Mouse (Mus musculus): ENCODE results near the gene Gpr45.
A peak's percentile ranks its signal among the peaks of the same experiment; 100 is the strongest.

Gene Gpr45

GRCm38 (mm10) chr1:43046990-43047389, 94.3 kb downstream of the Gpr45 start:
- no peak for DNase-seq (ENCODE audit: low spot score in 2 of 2)

- peak in 1 of 2 experiments; percentile 59 for DNase-seq (ENCODE audit: low spot score in 2 of 2)
These were observed 95.1 kb downstream of the Gpr45 start for GRCm38 (mm10) chr1:43047811-43048210.

GRCm38 (mm10) chr1:43051903-43052302, 99.2 kb downstream of the Gpr45 start:
- no peak for DNase-seq (ENCODE audit: low spot score in 2 of 2)

- peak; percentile 84 to 86 for DNase-seq (ENCODE audit: low spot score in 2 of 2)
These were observed 113.1 kb downstream of the Gpr45 start for GRCm38 (mm10) chr1:43065615-43066310.

- DNase-seq (ENCODE audit: low spot score in 2 of 2): no peak
These were observed 113.9 kb downstream of the Gpr45 start for GRCm38 (mm10) chr1:43066573-43066972.

GRCm38 (mm10) chr1:43067551-43067950, 114.9 kb downstream of the Gpr45 start:
- DNase-seq (ENCODE audit: low spot score in 2 of 2): no peak

- DNase-seq (ENCODE audit: low spot score in 2 of 2): no peak
These were observed 118.1 kb downstream of the Gpr45 start for GRCm38 (mm10) chr1:43070726-43071125.

GRCm38 (mm10) chr1:43072028-43072427, 119.4 kb downstream of the Gpr45 start:
- DNase-seq (ENCODE audit: low spot score in 2 of 2): no peak

- no peak for DNase-seq (ENCODE audit: low spot score in 2 of 2)
These were observed 119.9 kb downstream of the Gpr45 start for GRCm38 (mm10) chr1:43072561-43072960.

- no peak for DNase-seq (ENCODE audit: low spot score in 2 of 2)
These were observed 122.1 kb downstream of the Gpr45 start for GRCm38 (mm10) chr1:43074791-43075190.

- DNase-seq (ENCODE audit: low spot score in 2 of 2): no peak
These were observed 125.5 kb downstream of the Gpr45 start for GRCm38 (mm10) chr1:43078124-43078523.

- no peak for DNase-seq (ENCODE audit: low spot score in 2 of 2)
These were observed 130.3 kb downstream of the Gpr45 start for GRCm38 (mm10) chr1:43082946-43083345.

Measured in right cerebral cortex, postnatal 10 days (tissue).